Mouse (Mus musculus) E14TG2a.4 (cell line): ENCODE measurements around the gene Pcca.

ENCODE experiments used
- CTCF ChIP-seq: conservative IDR thresholded peaks from 2 replicates; pipeline ENCODE4 v1.5.1; 2014; ENCODE audit warnings: low read length
- NANOG ChIP-seq: IDR thresholded peaks from 2 replicates; pipeline ENCODE4 v1.6.1; 2014; ENCODE audit warnings: borderline replicate concordance, low read length, mixed read lengths
- POU5F1 ChIP-seq: IDR thresholded peaks from 2 replicates; pipeline ENCODE4 v1.6.1; 2014; ENCODE audit warnings: low read length, borderline replicate concordance

GRCm38 (mm10) chr14:122833666-122834065 is 299.5 kb downstream of the Pcca start:
- TF ChIP-seq CTCF (no peak), POU5F1 (no peak), NANOG (no peak)
